Mouse (Mus musculus) brown adipose tissue, adult 24 weeks (tissue): ENCODE results near the gene Dhx33. TPM values are rescaled to one million over a fixed set of nuclear protein-coding genes. Genes with fewer than 3 reads are reported as not detected.

Experiments used
- H3K27ac ChIP-seq: fragments of 200-500 bp; replicated peaks from 2 replicates; pipeline ENCODE4 v1.5.1; 2012; ENCODE audit warnings: low read depth, mild to moderate bottlenecking, low read length
- H3K4me1 ChIP-seq: fragments of 200-500 bp; 2 replicates; pipeline ENCODE4 v1.6.1; 2012; ENCODE audit warnings: low read length, mixed read lengths; ENCODE audit not compliant: control insufficient read depth, insufficient read depth, insufficient read length
- H3K4me3 ChIP-seq: fragments of 200-500 bp; 2 replicates; pipeline ENCODE4 v1.5.1; 2012; ENCODE audit warnings: low read depth, mild to moderate bottlenecking, low read length, moderate library complexity; ENCODE audit not compliant: insufficient read depth
- polyA plus RNA-seq: library from polyadenylated mRNA; stranded (reverse); fragments of >200 nt; gene quantifications from 2 replicates; pipeline ENCODE4 v1.2.4, GENCODE M21; 2012; ENCODE audit not compliant: missing spikeins, insufficient read depth, insufficient read length

Dhx33 gene
- polyA plus RNA-seq: 6.9 and 10.0 TPM in 2 replicates

DNA sequence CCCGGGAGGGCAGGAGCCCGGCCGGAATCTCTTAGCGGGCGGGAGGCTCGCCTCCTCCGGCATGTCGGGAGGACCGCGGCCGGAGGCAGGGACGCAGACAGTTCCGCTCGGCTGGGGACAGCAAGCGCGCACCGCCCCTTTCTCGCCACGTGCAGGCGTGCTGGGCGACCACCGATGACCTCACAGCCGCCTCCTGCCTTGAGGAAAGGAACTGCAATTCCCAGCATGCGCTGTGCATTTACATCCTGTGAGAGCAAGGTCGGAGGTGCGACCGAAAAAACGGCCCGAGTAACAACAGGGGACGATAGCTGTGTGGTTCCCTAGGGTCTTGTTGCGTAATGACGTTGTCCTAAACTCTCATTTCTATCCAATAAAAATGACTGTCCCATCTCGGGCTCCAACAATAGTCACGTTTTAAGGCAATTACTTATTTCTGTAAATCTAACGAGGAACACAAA, at the start of gene Dhx33:
Gene Dhx33, minus strand, starts transcription at position 122 of the 458 bp plus-strand sequence.
- peak within 1 kb of the TSS; percentile 79 for H3K4me3 ChIP-seq
- peaks cover 8% of the 10 kb centered on the region; the same call in 1 of the 2 replicates for H3K4me1 ChIP-seq
- H3K27ac ChIP-seq: peak within 1 kb of the TSS; percentile 38

DNA sequence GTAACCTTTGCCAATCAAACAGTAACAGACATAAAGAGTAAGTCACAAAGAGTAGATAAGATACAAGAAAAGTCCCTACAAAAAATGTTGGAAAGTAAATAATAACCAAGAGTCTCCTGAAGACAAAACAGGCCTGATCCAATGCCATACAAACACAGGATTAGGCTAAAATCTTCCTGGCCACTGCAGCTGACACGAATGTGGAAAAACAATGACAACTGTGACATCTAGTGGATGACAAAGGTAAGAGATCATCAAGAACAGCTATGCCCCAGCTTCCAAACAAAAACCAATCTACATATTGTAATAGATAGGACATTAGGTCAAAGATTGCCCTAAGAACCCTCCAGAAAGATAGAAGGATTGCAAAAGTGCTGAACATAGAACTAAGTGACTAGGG, 48.3 kb upstream of the Dhx33 start:
- Histone ChIP-seq H3K4me1 (no peaks in the 10 kb centered on the region), H3K4me3 (no peak overlapping the region), H3K27ac (no peak overlapping the region)

DNA sequence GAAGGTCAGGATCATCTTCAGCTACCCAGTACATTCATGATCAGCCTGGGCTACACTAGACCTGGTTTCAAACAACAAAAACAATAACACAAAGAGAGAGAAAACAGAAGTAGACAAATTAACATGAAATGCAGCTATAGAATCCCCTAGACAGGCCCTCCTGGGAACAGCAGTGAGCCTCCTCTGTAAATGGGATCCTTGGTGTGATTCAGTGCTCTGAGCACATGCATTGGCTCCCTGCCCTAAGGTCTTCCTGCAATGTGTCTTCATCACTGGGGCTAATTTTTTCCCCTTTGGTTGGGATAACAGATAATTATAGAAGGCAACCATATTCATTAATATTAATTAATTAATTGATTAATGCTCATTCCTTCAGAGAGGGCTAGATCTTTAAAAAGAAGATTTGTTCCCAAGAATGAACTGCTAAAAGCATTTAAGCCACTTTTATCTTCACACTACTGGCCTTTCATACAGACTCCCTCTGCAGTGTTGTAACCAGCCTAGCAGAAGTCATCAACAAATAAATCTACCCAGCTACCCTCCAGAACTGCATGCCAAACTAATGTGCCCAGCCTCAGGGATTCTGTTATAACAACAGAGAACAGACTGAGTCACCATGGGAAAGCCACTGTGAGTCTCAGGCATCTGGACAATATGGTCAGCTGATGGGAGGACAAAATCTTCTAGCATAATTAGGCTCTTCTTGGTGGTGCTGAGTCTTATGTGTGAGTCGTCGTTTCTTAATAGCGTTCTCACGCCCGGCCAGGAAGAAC, 35.5 kb upstream of the Dhx33 start:
- Histone ChIP-seq H3K4me1 (no peaks in the 10 kb centered on the region), H3K27ac (no peak overlapping the region)

DNA sequence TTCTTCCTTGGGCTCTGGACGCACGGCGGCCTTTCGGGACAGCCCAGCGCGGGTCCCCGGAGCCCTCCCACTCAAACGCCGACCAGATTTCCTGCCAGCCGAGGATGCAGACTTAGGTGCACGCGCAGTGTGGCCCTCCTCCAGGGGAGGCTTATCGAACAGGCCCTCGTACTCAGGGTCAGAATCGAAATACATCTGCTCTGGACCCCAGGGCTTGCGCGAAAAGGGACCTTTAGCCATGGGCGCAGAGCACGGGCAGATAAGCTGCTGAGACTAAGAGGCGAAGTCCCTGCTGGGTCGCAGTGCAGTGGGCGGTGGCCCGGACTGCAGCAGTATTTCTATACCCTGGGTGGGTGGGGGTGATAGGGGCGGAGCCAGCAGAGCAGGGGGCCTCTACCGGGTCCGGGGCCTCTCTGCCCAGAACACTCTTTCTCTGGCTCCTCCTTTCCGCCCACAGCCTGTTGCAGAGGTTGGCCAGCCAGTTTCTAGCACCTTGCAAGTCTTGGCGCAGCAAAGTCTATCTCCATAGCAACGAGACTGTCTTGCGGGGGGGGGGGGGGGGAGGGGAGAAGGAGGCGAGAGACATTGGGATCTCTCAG, 29.0 kb upstream of the Dhx33 start, which contains the start of gene 6330403K07Rik:
Gene 6330403K07Rik, minus strand, starts transcription at position 351 of the 599 bp plus-strand sequence.
- Histone ChIP-seq H3K27ac (no peak within 1 kb of the TSS), H3K4me3 (no peak within 1 kb of the TSS)

More for the DNA sequence above, 35.5 kb upstream of the Dhx33 start:
- H3K4me3 ChIP-seq: no peak overlapping the region

DNA sequence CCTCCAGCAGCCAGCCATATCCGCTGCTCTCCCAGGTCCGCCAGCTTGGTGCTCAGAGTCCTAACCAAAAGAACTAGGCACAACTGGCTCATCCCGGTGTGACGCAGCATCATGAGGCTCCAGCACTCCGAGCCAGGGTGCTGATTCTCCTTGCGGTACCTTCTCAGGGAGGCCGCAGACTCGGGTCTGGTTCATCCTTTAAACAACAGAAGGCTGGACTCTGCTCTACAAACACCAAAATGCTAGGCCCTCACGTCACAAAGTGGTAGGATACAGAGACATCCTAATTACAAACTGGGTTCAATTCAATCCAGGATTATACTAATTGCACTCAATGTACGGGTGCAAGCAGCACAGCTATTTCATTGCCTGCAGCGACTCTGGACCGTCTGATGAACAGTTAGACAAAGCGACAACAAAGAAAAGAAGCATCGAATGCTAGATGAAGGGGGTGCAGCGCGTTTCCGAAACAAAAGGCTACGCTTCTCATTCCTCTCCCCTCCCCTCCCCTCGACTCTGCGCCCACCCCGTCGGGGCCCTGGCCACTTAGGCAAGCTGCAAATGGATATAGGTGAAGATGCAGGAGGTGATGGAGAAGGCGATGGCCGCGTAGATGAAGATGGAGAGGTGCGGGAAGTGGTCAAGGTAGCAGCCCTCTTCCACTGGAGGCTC, 28.4 kb upstream of the Dhx33 start:
- no peak overlapping the region for H3K4me3 ChIP-seq

More for the DNA sequence above, 29.0 kb upstream of the Dhx33 start, which contains the start of gene 6330403K07Rik:
- no peaks in the 10 kb centered on the region for H3K4me1 ChIP-seq

DNA sequence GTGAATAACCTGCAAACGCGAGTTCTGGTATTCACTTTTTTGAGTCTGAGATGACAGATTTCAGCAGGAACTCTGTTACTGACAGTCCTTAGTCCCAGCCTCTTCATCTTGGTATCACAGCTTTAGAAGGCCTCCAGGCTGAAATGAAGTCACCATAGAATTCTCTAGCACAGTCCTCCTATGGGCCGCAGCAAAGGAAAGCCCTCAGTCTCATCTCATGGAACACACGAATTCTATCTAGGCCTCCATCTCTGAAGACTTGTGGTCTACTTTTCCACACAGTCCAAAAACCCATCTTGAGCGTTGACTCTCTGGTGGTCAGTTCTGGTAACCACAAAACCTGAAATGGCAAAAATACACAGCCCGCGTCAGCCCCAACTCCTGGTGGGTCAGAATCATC, 27.8 kb upstream of the Dhx33 start:
- H3K4me3 ChIP-seq: no peak overlapping the region
- no peaks in the 10 kb centered on the region for H3K4me1 ChIP-seq
- no peak overlapping the region for H3K27ac ChIP-seq

More for the DNA sequence above, 28.4 kb upstream of the Dhx33 start:
- H3K27ac ChIP-seq: no peak overlapping the region
- H3K4me1 ChIP-seq: no peaks in the 10 kb centered on the region

DNA sequence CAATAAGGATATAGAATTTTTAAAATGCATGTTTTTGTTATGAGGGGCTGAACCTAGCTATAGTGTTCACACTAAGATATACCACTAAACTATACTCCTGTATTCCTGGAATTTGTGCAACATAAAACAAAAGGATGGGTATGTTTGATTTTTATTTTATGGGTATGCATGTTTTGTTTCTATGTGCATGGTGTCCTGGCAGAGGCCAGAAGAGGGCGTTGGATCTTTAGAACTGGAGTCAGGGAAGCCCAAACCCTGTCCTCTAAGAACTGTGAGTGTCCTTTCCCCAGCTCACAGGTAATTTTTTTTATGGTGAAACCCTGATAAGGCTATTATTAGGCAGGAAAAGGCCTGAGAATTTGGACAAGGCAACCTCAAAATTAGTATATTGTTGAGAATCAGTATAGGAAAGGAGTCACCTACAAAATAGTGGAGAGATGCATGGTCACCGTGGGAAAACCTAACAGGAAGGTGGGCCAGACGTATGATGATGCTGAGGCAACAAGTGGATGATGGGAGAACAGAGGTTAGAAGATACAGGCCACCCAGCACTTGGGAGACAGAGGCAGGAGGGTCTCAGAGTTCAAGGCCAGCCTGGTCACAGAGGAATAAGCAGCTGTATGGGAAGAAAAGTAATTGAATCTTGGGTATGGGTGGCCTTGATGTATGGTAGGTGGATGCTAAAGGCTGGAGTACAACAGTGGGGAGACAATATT, 25.3 kb upstream of the Dhx33 start:
- Histone ChIP-seq H3K27ac (no peak overlapping the region), H3K4me1 (no peaks in the 10 kb centered on the region), H3K4me3 (no peak overlapping the region)

DNA sequence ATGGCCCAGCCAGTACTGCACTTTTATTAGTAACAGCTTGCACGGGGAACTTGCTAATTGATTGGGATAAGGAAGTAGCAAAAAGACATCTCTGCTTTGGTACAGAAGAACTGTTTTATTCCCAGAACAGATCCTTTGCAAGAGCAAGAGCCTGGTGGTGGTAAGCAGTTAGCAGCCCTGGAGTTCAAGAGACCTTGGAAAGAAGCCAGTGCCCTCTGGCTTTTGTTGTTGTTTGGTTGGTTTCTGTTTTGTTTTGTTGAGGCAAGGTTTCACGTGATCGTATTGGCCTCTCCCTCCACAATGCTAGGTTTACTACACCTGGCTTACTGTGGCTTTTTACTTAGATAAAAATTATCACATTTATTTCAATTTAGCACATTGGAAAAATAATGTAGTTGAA, 24.0 kb upstream of the Dhx33 start:
- Histone ChIP-seq H3K4me3 (no peak overlapping the region), H3K4me1 (no peaks in the 10 kb centered on the region), H3K27ac (no peak overlapping the region)

DNA sequence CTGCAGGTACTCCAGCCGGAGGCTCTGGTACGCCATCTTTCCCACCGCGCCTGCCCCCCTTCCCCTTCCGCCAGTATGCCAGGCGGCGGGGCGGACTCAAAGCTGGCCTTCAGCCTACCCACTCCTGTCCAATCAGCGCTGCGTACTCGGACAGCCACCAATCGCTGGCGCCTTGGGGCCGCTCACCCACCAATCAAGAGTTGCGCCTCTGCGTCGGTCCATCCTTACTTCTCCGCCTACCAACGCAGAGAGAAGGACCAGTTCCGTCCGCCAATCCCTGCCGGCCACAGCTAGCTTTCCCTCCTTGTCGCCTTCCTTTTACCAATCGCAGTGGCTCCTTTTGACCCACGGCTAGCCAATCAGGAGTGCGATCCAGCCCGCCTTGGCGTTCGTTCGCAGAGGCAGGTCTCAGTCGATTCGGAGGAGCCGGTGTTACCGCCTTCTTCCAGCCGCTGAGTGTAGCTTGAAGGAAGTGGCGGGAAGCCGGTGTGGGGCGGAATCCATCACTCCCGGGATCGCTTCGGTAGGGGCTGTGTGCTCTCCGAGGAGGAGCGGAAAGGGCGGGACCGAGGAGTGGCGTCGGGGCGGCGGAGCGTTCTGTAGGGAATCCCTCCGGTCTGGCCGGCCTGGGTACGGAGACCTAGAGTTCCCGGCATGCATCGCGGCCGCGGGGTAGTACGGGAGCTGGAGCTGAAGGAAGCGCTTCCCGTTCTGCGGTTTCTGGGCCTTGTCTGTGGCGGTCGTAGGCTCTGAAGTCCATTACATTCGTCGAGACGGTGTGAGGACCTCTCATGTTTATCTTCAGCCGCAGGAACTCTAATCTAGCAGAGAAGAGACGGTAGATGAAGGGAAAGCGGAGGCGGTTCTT, 15.2 kb upstream of the Dhx33 start, which contains the start of the genes Mis12 and Derl2:
Gene Mis12, plus strand, starts transcription at position 411 of the 868 bp plus-strand sequence.
Gene Derl2, minus strand, starts transcription at position 641 of the 868 bp plus-strand sequence.
- peak within 1 kb of the TSS; percentile 81 for H3K27ac ChIP-seq
- 0 out of 2 replicates have a peak, but pooled peaks cover 3% of the 10 kb centered on the region for H3K4me1 ChIP-seq
- H3K4me3 ChIP-seq: peak within 1 kb of the TSS; percentile 77

DNA sequence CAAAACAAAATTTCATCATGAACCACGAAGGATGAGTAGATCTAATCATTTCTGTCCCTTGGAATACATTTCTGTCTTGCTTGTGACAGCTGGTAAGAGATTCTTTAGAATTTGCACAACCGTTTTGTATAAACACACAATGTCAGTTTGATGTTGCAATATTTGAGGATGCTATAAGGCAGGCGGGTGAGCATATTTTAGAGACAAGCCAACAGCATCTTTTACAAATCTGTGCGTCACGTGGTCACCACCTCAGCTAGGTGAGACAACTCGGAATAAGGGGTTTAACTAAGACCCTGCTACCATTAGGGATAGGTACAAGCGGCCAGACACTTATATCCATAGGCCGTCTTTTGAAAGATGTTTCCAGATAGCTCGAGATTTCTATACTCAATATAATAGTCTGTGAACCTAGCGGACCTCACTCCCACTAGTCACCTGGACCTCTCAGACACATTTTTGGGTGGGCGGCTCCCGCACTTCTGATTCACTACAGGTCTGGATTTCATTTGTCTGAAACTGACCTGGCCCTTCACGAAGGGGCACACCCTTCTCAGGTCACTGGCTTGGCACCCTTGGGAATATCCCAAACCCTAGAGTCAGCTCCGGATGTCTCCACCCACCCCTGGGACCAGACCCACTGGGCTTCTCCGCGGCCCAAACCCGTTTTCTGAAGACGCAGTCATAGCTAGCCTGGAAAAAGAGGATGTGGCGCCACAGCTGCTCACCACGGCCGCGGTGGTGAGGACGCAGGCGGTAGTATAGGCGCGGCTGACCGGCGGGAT, 14.4 kb upstream of the Dhx33 start:
- Histone ChIP-seq H3K27ac (peak overlapping the region; percentile 81), H3K4me1 (0 out of 2 replicates have a peak, but pooled peaks cover 3% of the 10 kb centered on the region), H3K4me3 (peak overlapping the region; percentile 77)

DNA sequence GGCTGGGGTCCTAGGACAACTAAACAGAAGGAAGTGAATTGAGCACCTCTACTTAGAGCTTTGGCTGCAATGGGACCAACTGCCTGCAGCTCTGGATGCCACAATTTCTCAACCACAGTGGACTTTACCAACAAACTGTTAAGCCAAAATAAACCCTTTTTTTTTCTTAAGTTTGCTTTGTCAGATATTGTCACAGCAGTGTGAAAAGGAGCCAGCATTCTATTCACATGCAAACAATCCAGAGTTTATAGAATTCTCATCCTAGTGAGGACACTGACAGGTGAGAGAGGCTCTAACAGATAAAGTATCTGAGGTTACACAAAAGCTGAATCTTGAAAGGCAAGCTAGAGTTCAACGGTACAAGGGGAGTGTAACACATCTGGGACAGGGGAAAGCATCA, 12.8 kb upstream of the Dhx33 start:
- 0 out of 2 replicates have a peak, but pooled peaks cover 3% of the 10 kb centered on the region for H3K4me1 ChIP-seq
- no peak overlapping the region for H3K4me3 ChIP-seq
- no peak overlapping the region for H3K27ac ChIP-seq

DNA sequence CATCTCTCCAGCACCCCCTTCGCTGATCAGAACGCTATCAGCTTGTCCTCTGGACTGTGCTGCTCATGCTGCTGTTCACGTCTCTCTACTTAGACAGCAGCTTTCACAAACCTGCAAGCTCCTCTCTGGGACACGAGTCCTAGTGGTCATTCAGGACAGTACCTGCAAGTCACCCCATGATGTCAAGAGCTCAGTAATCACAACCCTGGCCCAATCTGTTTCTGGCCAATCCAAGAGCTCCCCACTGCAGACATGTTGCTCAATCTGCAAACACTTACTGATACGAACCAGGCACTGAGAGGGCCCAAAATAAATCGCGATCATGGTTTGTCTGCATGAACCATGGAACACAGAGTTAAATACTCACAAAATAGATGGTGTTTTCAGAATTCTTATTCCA, 8.5 kb upstream of the Dhx33 start:
- Histone ChIP-seq H3K4me3 (no peak overlapping the region), H3K4me1 (0 out of 2 replicates have a peak, but pooled peaks cover 3% of the 10 kb centered on the region), H3K27ac (no peak overlapping the region)

DNA sequence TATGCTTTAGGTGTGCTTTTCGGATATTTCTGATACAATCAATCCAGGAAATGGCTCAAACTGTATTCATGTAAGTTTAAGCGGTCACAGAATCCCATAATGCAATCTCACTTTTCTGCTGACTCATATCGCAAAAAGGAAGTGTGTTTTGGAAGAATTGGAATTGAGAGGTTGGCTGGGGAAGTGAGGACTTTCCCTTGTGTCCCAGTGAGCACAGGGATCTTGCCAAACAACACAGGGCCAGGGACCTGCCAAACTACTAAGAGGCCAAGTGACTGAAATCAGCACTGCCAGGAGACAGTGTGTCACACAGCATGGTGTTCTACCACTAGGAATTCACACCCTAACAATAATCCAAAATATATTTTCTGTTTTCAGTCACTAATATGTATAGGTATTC, 4.1 kb upstream of the Dhx33 start:
- no peak overlapping the region for H3K27ac ChIP-seq
- 0 out of 2 replicates have a peak, but pooled peaks cover 4% of the 10 kb centered on the region for H3K4me1 ChIP-seq
- no peak overlapping the region for H3K4me3 ChIP-seq
